Mouse (Mus musculus): Measurements from ENCODE around the gene Atp2c2.

Atp2c2 gene

GRCm38 (mm10) chr8:119742409-119742808 is 42.6 kb downstream of the Atp2c2 start:
- no peak for DNase-seq (ENCODE audit: low spot score in 2 of 2)

- peak in 1 of 2 experiments; percentile 65 for DNase-seq (ENCODE audit: low spot score in 2 of 2)
These were observed 43.6 kb downstream of the Atp2c2 start for GRCm38 (mm10) chr8:119743291-119744026.

GRCm38 (mm10) chr8:119744604-119745003 is 44.8 kb downstream of the Atp2c2 start:
- DNase-seq (ENCODE audit: low spot score in 2 of 2), result no peak

- peak in 1 of 2 experiments; percentile 32 for DNase-seq (ENCODE audit: low spot score in 2 of 2)
These were observed 55.7 kb downstream of the Atp2c2 start for GRCm38 (mm10) chr8:119755238-119756146.

GRCm38 (mm10) chr8:119756147-119756461 is 56.3 kb downstream of the Atp2c2 start:
- DNase-seq (ENCODE audit: low spot score in 2 of 2), result no peak

- DNase-seq (ENCODE audit: low spot score in 2 of 2), result no peak
These were observed 56.7 kb downstream of the Atp2c2 start for GRCm38 (mm10) chr8:119756538-119756937.

GRCm38 (mm10) chr8:119761692-119762091 is 61.9 kb downstream of the Atp2c2 start:
- no peak for DNase-seq (ENCODE audit: low spot score in 2 of 2)

- DNase-seq (ENCODE audit: low spot score in 2 of 2), result no peak
These were observed 62.7 kb downstream of the Atp2c2 start for GRCm38 (mm10) chr8:119762226-119763220.

- no peak for DNase-seq (ENCODE audit: low spot score in 2 of 2)
These were observed 65.5 kb downstream of the Atp2c2 start for GRCm38 (mm10) chr8:119765311-119765710.

GRCm38 (mm10) chr8:119765761-119766444 is 66.1 kb downstream of the Atp2c2 start:
- no peak for DNase-seq (ENCODE audit: low spot score in 2 of 2)

- no peak for DNase-seq (ENCODE audit: low spot score in 2 of 2)
These were observed 76.9 kb downstream of the Atp2c2 start for GRCm38 (mm10) chr8:119776668-119777245.

- no peak for DNase-seq (ENCODE audit: low spot score in 2 of 2)
These were observed 78.0 kb downstream of the Atp2c2 start for GRCm38 (mm10) chr8:119777765-119778164.

GRCm38 (mm10) chr8:119778263-119778662 is 78.5 kb downstream of the Atp2c2 start, which contains the start of gene Tldc1:
Gene Tldc1, minus strand, starts transcription at chr8:119778416.
- DNase-seq (ENCODE audit: low spot score in 2 of 2), result peak; percentile 99

- DNase-seq (ENCODE audit: low spot score in 2 of 2), result peak; percentile 66 to 86
These were observed 79.4 kb downstream of the Atp2c2 start for GRCm38 (mm10) chr8:119779013-119779737.

- no peak for DNase-seq (ENCODE audit: low spot score in 2 of 2)
These were observed 80.7 kb downstream of the Atp2c2 start for GRCm38 (mm10) chr8:119780402-119781049.

GRCm38 (mm10) chr8:119781086-119781840 is 81.5 kb downstream of the Atp2c2 start:
- peak in 1 of 2 experiments; percentile 66 for DNase-seq (ENCODE audit: low spot score in 2 of 2)

GRCm38 (mm10) chr8:119782715-119783114 is 82.9 kb downstream of the Atp2c2 start:
- DNase-seq (ENCODE audit: low spot score in 2 of 2), result peak; percentile 65 to 86

GRCm38 (mm10) chr8:119783579-119783978 is 83.8 kb downstream of the Atp2c2 start:
- DNase-seq (ENCODE audit: low spot score in 2 of 2), result no peak

All from spleen, postnatal 10 days (tissue).